Mouse (Mus musculus) megakaryocyte, embryonic 14.5 days (primary cell): ENCODE measurements around the gene Hoxa10. TPM values are rescaled to one million over a fixed set of nuclear protein-coding genes. Genes with fewer than 3 reads are reported as not detected.

Source experiments
- H3K27me3 ChIP-seq: replicated peaks from 2 replicates; pipeline ENCODE3; 2012; ENCODE audit warnings: inconsistent platforms
- H3K36me3 ChIP-seq: replicated peaks from 2 replicates; pipeline ENCODE3; 2012; ENCODE audit warnings: low read length, inconsistent platforms, mixed read lengths
- H3K4me1 ChIP-seq: 2 replicates; pipeline ENCODE4 v1.6.1; 2012; ENCODE audit warnings: inconsistent platforms
- H3K4me3 ChIP-seq: replicated peaks from 2 replicates; pipeline ENCODE3; 2012; ENCODE audit warnings: moderate library complexity, mild to moderate bottlenecking, inconsistent platforms
- H3K9me3 ChIP-seq: 2 replicates; pipeline ENCODE4 v1.6.1; 2012; ENCODE audit warnings: inconsistent platforms
- FLI1 ChIP-seq: IDR thresholded peaks from 2 replicates; pipeline ENCODE4 v1.6.1; 2012; ENCODE audit warnings: low read length, inconsistent platforms, mixed read lengths
- GATA1 ChIP-seq: IDR thresholded peaks from 3 replicates; pipeline ENCODE4 v1.6.1; 2012; ENCODE audit warnings: mixed read lengths, low read length, inconsistent platforms, borderline replicate concordance
- polyA plus RNA-seq: library from polyadenylated mRNA; stranded (reverse); fragments of >175 nt; gene quantifications from 2 replicates; pipeline ENCODE4 v1.2.3, GENCODE M21; 2012; ENCODE audit warnings: low replicate concordance; ENCODE audit not compliant: insufficient read depth

Hoxa10 gene
- polyA plus RNA-seq, 1 experiment = 0.10 TPM

DNA sequence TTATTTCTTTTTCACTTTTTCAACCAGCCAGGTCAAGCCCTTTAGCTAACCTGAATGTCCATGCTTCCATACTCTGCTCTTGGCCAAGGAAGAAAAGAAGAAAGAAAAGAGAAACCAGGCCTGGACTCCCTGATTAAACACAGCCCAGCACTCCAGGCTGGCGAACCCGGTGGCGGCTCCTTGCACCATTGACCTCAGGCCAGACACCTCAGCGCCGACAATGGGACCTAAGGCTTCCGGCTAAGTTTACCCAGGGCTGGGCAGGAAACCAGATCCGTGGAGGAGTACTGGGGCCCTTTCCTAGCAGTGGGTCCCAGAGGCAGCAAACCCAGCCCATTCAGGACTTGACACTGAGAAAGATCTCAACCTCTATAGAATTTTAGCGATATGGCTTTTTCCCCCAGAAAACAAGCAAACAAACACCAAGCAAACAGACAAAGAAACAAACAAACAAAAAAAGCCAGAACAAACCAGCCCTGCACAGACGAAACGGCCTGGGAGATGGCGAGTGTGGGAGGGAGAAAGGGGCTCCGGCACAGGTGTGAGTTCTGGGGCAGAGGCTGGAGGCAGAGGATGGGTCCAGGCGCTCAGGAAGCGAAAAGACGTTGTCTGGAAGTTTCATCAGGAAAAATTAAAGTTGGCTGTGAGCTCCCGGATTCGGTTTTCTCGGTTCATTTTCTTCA lies 8.6 kb downstream of the Hoxa10 start:
- peaks cover 96% of the 10 kb centered on the region for H3K27me3 ChIP-seq
- peaks cover 60% of the 10 kb centered on the region for H3K4me1 ChIP-seq
- H3K9me3 ChIP-seq = peaks cover 5% of the 10 kb centered on the region; the same call in 1 of the 2 replicates
- H3K36me3 ChIP-seq = no peaks in the 10 kb centered on the region
- TF ChIP-seq FLI1 (no peak), GATA1 (no peak)
- peak overlapping the region; percentile 85 for H3K4me3 ChIP-seq

DNA sequence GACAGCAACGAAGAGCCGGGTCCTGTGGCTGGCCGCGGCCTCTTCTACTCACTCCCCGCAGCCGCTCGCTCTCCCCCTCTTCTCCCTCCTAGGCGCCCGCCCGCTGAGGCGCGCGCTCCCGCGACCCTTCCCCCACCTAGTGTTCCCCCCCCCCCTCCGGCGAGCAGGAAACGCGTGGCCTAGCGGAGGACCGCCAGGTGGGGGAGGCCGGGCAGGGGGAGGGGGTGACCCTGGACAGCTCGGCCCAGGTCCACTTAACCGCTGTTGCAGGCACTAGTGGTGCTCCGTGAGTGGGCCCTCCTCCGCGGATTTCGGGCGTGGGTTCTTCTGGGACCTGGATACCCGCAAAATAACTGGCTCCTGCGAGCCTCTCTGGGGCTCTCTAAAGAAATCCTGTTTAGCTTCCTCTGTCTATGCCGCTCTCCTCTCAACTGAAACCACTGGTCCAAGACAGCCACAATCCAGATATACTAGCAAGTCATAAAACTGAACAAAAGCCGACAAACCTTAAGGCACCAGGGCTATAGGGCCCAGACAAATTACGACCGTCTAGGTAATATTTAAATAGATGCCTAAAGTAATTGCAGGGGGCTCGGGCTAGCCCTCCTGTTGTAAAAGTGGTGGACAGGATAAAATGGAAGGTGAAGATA lies 10.0 kb downstream of the Hoxa10 start, which contains the start of gene Hoxa9:
TSS of gene Hoxa9 (minus strand) at position 574 of the 650 bp plus-strand sequence.
- H3K4me3 ChIP-seq = peak within 1 kb of the TSS; percentile 90
- peaks cover 69% of the 10 kb centered on the region for H3K4me1 ChIP-seq
- H3K27me3 ChIP-seq = peaks cover 96% of the 10 kb centered on the region
- H3K9me3 ChIP-seq = peaks cover 5% of the 10 kb centered on the region; the same call in 1 of the 2 replicates
- TF ChIP-seq GATA1 (no peak), FLI1 (no peak)
- H3K36me3 ChIP-seq = no peaks in the 10 kb centered on the region

DNA sequence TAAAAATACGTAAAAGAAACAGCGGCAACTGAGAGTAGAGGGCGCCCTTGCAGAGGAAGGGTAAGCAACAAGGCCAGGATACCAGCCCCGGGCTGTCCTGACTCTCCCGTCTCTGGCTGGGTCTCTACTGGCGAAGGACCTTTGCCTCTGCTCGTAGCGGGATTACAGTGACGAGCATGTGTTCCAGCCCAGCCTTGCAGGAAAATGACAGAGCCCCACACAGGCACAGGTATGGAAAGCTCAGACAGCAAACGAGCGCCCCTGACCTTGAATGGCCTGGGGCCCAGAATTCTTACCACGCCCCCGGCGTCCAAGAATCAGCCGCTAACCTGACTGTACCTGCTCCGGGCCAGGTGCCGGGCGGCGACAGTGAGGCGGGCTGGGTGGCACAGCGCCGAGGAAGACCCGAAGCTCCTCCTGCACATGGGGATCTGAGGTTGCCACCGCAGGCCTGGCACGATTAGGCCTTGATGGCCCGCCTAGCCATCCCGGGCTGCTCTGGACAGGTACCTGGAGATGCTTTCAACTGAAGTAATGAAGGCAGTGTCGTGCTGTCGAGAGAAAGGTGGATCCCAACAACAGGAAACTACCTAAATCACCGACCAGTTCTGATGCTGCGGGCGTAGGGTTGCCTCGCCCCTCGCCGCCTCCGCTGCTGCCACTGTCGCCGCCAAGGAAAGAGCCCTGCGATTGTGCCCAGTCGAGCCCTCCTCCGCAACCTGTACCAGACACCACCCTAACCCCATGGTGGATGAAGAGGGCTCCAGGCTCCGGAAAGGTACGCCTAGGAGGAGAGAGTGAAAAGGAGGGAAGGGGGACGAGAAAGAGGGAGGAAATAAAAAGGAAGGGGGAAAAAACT lies 10.9 kb downstream of the Hoxa10 start:
- Histone ChIP-seq H3K4me1 (peaks cover 78% of the 10 kb centered on the region), H3K27me3 (peaks cover 96% of the 10 kb centered on the region), H3K36me3 (no peaks in the 10 kb centered on the region), H3K4me3 (peak overlapping the region; percentile 90), H3K9me3 (peaks cover 3% of the 10 kb centered on the region; the same call in 1 of the 2 replicates)
- TF ChIP-seq FLI1 (no peak), GATA1 (no peak)

DNA sequence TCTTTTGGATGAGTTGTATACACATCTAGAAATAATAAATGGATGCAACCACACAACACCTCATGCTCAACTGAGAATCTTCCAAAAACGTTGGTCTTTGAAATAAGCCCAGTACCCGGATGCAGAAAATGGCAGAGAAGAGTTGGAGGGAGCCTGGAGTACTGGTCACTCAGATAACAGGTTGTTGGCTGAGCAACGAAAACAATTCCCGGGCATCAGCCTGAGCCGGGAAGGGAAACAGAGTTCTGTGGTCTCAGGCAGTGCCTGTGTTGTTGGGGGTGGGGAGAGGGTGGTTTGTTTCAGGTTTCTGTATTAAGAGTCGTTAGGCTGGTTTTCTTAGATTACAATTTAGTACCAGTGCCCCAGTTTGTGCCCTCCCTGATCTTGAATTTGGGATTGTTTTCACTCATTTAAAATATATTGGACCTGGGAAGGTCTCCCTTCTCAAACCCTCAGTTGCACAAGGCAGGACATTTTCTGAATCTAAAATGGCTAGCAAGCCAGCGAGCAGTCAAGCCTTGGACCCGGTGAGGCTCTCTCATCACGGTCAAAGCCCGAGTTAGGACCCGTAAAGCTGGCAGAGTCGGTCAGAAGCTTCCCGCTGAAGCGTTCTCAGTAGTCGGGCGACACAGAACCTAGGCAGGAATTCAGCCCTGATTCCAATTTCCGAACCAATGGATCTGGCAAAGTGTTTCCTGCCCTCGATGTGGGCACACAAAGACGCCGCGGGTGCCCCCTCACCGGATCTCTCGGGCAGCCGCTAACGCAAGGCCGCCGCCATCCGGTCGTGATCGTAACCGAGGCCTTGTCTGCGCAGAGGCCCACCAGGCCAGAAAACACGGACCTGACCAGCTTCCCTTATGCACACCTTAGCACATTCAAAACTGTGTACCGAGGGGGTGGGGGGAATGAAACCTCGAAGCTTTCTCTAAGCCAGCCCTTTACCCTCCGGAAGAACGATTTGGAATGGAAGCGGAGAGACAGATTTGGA lies 11.9 kb downstream of the Hoxa10 start:
- H3K27me3 ChIP-seq = peaks cover 96% of the 10 kb centered on the region
- H3K36me3 ChIP-seq = no peaks in the 10 kb centered on the region
- peaks cover 78% of the 10 kb centered on the region for H3K4me1 ChIP-seq
- TF ChIP-seq GATA1 = no peak
- no peak for TF ChIP-seq FLI1
- peak overlapping the region; percentile 90 for H3K4me3 ChIP-seq
- H3K9me3 ChIP-seq = no peaks in the 10 kb centered on the region

DNA sequence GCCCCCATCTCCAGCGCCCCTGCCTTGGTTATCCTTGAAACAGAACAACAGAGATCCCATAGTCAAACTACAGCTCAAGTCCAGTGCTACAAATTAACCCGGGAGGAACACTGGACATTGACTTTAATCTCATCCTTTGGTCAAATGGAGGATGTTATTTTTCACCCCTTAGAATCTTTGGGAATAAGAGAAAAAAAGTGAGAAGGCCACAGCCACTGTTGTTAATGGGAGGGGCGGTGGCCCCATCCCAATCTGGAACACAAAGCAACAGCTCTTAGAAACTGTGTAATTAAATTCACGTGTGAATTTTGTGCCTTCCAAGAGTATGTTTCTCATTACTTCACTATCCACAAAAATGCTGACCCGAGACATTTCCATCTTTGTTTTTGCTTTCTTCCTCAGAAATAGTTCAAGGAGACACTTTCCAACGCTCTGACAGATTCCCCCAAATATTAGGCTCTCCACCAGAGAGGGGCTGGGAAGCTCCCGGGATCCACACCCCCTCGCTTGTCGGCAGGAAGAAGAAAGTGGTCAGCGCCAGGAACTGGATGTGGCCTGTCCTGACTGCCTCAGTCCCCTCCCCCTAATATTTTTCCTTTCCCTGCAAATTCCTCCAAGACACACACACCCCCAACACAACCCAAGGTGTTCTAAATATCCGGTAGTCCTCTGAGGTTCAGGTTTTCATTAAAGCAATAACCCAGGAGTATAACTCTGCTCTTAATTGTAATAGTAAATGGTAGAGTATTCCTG lies 13.0 kb downstream of the Hoxa10 start:
- TF ChIP-seq FLI1 (no peak), GATA1 (no peak)
- peaks cover 93% of the 10 kb centered on the region for H3K27me3 ChIP-seq
- H3K4me1 ChIP-seq = peaks cover 69% of the 10 kb centered on the region
- no peaks in the 10 kb centered on the region for H3K9me3 ChIP-seq
- H3K4me3 ChIP-seq = peak overlapping the region; percentile 53
- H3K36me3 ChIP-seq = no peaks in the 10 kb centered on the region

DNA sequence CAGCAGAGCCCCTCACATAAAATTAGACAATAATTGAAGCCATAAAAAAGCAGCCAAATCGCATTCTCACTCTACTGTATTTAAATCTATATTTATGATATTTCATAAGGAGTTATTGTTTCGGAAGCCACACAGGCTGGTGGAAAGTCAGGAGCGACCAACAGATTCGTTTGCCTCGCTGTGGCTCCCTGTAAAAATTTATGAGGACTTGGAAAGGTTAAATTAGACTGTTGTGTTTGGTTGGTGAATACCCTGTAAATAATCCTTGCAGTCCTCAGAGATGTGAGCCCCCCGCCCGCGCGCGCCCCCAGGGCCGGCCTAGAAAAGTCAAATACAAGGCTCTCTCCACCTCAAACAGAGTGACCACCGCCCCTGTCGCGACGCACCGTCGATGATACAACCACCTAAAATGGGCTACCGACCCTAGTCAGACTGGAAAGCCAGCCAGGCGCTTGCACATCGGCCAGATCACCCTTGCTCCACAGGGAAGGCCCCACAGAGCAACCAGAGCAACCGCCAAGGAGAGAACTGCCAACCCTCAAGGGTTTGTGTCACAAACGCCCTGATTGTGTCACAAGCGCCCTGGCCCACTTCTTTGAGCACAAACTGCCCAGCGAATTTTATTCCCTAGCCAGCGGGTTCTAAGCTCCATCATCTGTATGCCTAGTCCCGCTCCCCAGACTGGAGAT lies 13.9 kb downstream of the Hoxa10 start:
- Histone ChIP-seq H3K27me3 (peaks cover 93% of the 10 kb centered on the region), H3K4me3 (peak overlapping the region; percentile 91), H3K36me3 (no peaks in the 10 kb centered on the region), H3K4me1 (peaks cover 69% of the 10 kb centered on the region), H3K9me3 (no peaks in the 10 kb centered on the region)
- TF ChIP-seq FLI1 = no peak
- TF ChIP-seq GATA1 = no peak

DNA sequence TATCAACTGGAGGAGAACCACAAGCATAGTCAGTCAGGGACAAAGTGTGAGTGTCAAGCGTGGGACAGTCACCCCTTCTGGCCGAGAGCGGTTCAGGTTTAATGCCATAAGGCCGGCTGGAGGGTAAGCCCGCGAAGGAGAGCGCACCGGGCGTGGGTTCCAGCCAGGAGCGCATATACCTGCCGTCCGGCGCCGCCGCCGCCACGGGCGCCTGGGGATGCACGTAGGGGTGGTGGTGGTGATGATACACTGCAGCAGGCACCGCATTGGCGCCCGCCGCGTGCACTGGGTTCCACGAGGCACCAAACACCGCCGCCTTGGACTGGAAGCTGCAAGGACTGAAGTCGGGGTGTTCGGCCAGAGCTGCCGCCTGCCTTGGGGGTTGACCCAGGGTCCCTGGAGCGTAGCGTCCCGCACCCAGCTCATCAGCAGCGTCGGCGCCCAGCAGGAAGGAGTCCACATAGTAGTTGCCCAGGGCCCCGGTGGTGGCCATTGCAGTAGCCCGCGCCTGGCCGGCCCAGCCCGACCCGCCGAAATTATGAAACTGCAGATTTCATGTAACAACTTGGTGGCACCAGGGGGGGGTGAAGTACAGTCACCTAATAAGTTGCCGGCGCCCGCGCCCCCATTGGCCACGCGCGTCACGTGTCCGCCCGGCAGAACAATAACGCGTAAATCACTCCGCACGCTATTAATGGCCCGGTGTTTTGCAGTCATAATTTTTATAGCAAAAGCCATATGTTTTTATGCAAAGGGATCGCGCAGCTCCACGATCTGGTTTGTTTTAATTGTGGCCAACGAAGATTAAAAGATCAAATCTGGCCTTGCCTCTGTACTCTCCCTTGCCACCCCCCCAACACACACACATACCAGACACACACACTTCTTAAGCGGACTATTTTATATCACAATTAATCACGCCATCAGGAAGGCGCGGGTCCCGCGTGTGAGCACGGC lies 14.8 kb downstream of the Hoxa10 start:
- TF ChIP-seq GATA1 (no peak), FLI1 (no peak)
- H3K36me3 ChIP-seq = no peaks in the 10 kb centered on the region
- peaks cover 93% of the 10 kb centered on the region for H3K27me3 ChIP-seq
- H3K4me1 ChIP-seq = peaks cover 76% of the 10 kb centered on the region
- no peaks in the 10 kb centered on the region for H3K9me3 ChIP-seq
- peak overlapping the region; percentile 91 for H3K4me3 ChIP-seq
